Mouse (Mus musculus): ENCODE measurements around the gene Ezh2. TPM values are rescaled to one million over a fixed set of nuclear protein-coding genes. Genes with fewer than 3 reads are reported as not detected.
"Not testable (repeated sequence)": the region's sequence is repeated elsewhere in the genome, so short reads cannot be mapped to it uniquely, and the experiment has no call there.

Ezh2 gene
- polyA plus RNA-seq, 1 experiment from 2014 or later: 87.7 TPM

GRCm38 (mm10) chr6:47621039-47621438 lies 25.9 kb upstream of the Ezh2 start:
- ATAC-seq (ENCODE audit: insufficient number of reproducible peaks, insufficient read depth, low FRiP score, low read depth): no peak
- H3K36me3 ChIP-seq (ENCODE audit: control insufficient read depth, insufficient read depth, low read length): no peaks in the 10 kb centered on the region
- H3K9ac ChIP-seq (replicated peaks; ENCODE audit: low read depth, low read length): no peak overlapping the region
- no peaks in the 10 kb centered on the region for H3K9me3 ChIP-seq (ENCODE audit: control insufficient read depth, low read depth, low read length)
- H3K27me3 ChIP-seq (ENCODE audit: control insufficient read depth, insufficient read depth, low read length): no peaks in the 10 kb centered on the region
- 65% methylated on average over 2 of the region's 2 CpGs for WGBS
- H3K4me2 ChIP-seq (replicated peaks; ENCODE audit: low read depth, low read length): no peak overlapping the region
- H3K4me3 ChIP-seq (ENCODE audit: low read depth, low read length): no peak overlapping the region
- no peak overlapping the region for H3K27ac ChIP-seq (ENCODE audit: low read length)
- no peaks in the 10 kb centered on the region for H3K4me1 ChIP-seq (ENCODE audit: control insufficient read depth, insufficient read depth, low read length)

- ATAC-seq (ENCODE audit: insufficient number of reproducible peaks, insufficient read depth, low FRiP score, low read depth); H3K9ac ChIP-seq (replicated peaks; ENCODE audit: low read depth, low read length): not testable (repeated sequence)
- 51% methylated on average over 5 of the region's 5 CpGs for WGBS
Observed at GRCm38 (mm10) chr6:47608306-47608705, 13.2 kb upstream of the Ezh2 start.

GRCm38 (mm10) chr6:47601931-47602330 lies 6.8 kb upstream of the Ezh2 start:
- no peaks in the 10 kb centered on the region for H3K27me3 ChIP-seq (ENCODE audit: control insufficient read depth, insufficient read depth, low read length)
- no peak overlapping the region for H3K9ac ChIP-seq (replicated peaks; ENCODE audit: low read depth, low read length)
- H3K36me3 ChIP-seq (ENCODE audit: control insufficient read depth, insufficient read depth, low read length): no peaks in the 10 kb centered on the region
- ATAC-seq (ENCODE audit: insufficient number of reproducible peaks, insufficient read depth, low FRiP score, low read depth): no peak
- no peak overlapping the region for H3K27ac ChIP-seq (ENCODE audit: low read length)
- H3K9me3 ChIP-seq (ENCODE audit: control insufficient read depth, low read depth, low read length): no peaks in the 10 kb centered on the region
- H3K4me1 ChIP-seq (ENCODE audit: control insufficient read depth, insufficient read depth, low read length): no peaks in the 10 kb centered on the region
- H3K4me3 ChIP-seq (ENCODE audit: low read depth, low read length): no peak overlapping the region
- no peak overlapping the region for H3K4me2 ChIP-seq (replicated peaks; ENCODE audit: low read depth, low read length)
- 84% methylated on average over 1 of the region's 1 CpGs for WGBS

More at GRCm38 (mm10) chr6:47608306-47608705, 13.2 kb upstream of the Ezh2 start:
- not testable (repeated sequence) for H3K4me2 ChIP-seq (replicated peaks; ENCODE audit: low read depth, low read length); H3K36me3 ChIP-seq (ENCODE audit: control insufficient read depth, insufficient read depth, low read length); H3K9me3 ChIP-seq (ENCODE audit: control insufficient read depth, low read depth, low read length); H3K27ac ChIP-seq (ENCODE audit: low read length); H3K27me3 ChIP-seq (ENCODE audit: control insufficient read depth, insufficient read depth, low read length); H3K4me3 ChIP-seq (ENCODE audit: low read depth, low read length); H3K4me1 ChIP-seq (ENCODE audit: control insufficient read depth, insufficient read depth, low read length)

GRCm38 (mm10) chr6:47595696-47596095 lies 555 bp upstream of the Ezh2 start:
- Histone ChIP-seq H3K36me3 (ENCODE audit: control insufficient read depth, insufficient read depth, low read length) (no peaks in the 10 kb centered on the region), H3K9ac (replicated peaks; ENCODE audit: low read depth, low read length) (peak overlapping the region; percentile 90), H3K27ac (ENCODE audit: low read length) (peak overlapping the region; percentile 94), H3K27me3 (ENCODE audit: control insufficient read depth, insufficient read depth, low read length) (no peaks in the 10 kb centered on the region), H3K4me1 (ENCODE audit: control insufficient read depth, insufficient read depth, low read length) (0 out of 2 replicates have a peak, but pooled peaks cover 3% of the 10 kb centered on the region), H3K4me2 (replicated peaks; ENCODE audit: low read depth, low read length) (peak overlapping the region; percentile 78), H3K4me3 (ENCODE audit: low read depth, low read length) (peak overlapping the region; percentile 53), H3K9me3 (ENCODE audit: control insufficient read depth, low read depth, low read length) (no peaks in the 10 kb centered on the region)
- ATAC-seq (ENCODE audit: insufficient number of reproducible peaks, insufficient read depth, low FRiP score, low read depth): no peak
- 3% methylated on average over 6 of the region's 6 CpGs for WGBS

GRCm38 (mm10) chr6:47594141-47594835 lies 853 bp downstream of the Ezh2 start:
- peak overlapping the region; percentile 53 for H3K4me3 ChIP-seq (ENCODE audit: low read depth, low read length)
- ATAC-seq (ENCODE audit: insufficient number of reproducible peaks, insufficient read depth, low FRiP score, low read depth): peak; percentile 64
- WGBS: under 1% methylated on average over 73 of the region's 74 CpGs

GRCm38 (mm10) chr6:47593590-47593989 lies 1.6 kb downstream of the Ezh2 start:
- WGBS: 9% methylated on average over 9 of the region's 9 CpGs
- H3K27ac ChIP-seq (ENCODE audit: low read length): peak overlapping the region; percentile 94; the same call in 1 of the 2 replicates

More at GRCm38 (mm10) chr6:47594141-47594835, 853 bp downstream of the Ezh2 start:
- peak overlapping the region; percentile 94 for H3K27ac ChIP-seq (ENCODE audit: low read length)
- H3K36me3 ChIP-seq (ENCODE audit: control insufficient read depth, insufficient read depth, low read length): no peaks in the 10 kb centered on the region
- 0 out of 2 replicates have a peak, but pooled peaks cover 3% of the 10 kb centered on the region for H3K4me1 ChIP-seq (ENCODE audit: control insufficient read depth, insufficient read depth, low read length)
- H3K27me3 ChIP-seq (ENCODE audit: control insufficient read depth, insufficient read depth, low read length): no peaks in the 10 kb centered on the region
- H3K9me3 ChIP-seq (ENCODE audit: control insufficient read depth, low read depth, low read length): no peaks in the 10 kb centered on the region
- peak overlapping the region; percentile 90 for H3K9ac ChIP-seq (replicated peaks; ENCODE audit: low read depth, low read length)
- peak overlapping the region; percentile 78 for H3K4me2 ChIP-seq (replicated peaks; ENCODE audit: low read depth, low read length)

GRCm38 (mm10) chr6:47587332-47587731 lies 7.8 kb downstream of the Ezh2 start:
- H3K4me2 ChIP-seq (replicated peaks; ENCODE audit: low read depth, low read length); H3K4me3 ChIP-seq (ENCODE audit: low read depth, low read length); H3K27me3 ChIP-seq (ENCODE audit: control insufficient read depth, insufficient read depth, low read length); H3K27ac ChIP-seq (ENCODE audit: low read length); H3K9ac ChIP-seq (replicated peaks; ENCODE audit: low read depth, low read length); H3K4me1 ChIP-seq (ENCODE audit: control insufficient read depth, insufficient read depth, low read length); H3K36me3 ChIP-seq (ENCODE audit: control insufficient read depth, insufficient read depth, low read length); ATAC-seq (ENCODE audit: insufficient number of reproducible peaks, insufficient read depth, low FRiP score, low read depth); H3K9me3 ChIP-seq (ENCODE audit: control insufficient read depth, low read depth, low read length): not testable (repeated sequence)
- WGBS: 84% methylated on average over 2 of the region's 2 CpGs

More at GRCm38 (mm10) chr6:47593590-47593989, 1.6 kb downstream of the Ezh2 start:
- ATAC-seq (ENCODE audit: insufficient number of reproducible peaks, insufficient read depth, low FRiP score, low read depth): no peak
- 0 out of 2 replicates have a peak, but pooled peaks cover 3% of the 10 kb centered on the region for H3K4me1 ChIP-seq (ENCODE audit: control insufficient read depth, insufficient read depth, low read length)
- H3K27me3 ChIP-seq (ENCODE audit: control insufficient read depth, insufficient read depth, low read length): no peaks in the 10 kb centered on the region
- H3K36me3 ChIP-seq (ENCODE audit: control insufficient read depth, insufficient read depth, low read length): no peaks in the 10 kb centered on the region
- H3K9ac ChIP-seq (replicated peaks; ENCODE audit: low read depth, low read length): peak overlapping the region; percentile 90
- peak overlapping the region; percentile 76 for H3K4me2 ChIP-seq (replicated peaks; ENCODE audit: low read depth, low read length)
- peak overlapping the region; percentile 53 for H3K4me3 ChIP-seq (ENCODE audit: low read depth, low read length)
- H3K9me3 ChIP-seq (ENCODE audit: control insufficient read depth, low read depth, low read length): no peaks in the 10 kb centered on the region

- H3K9me3 ChIP-seq (ENCODE audit: control insufficient read depth, low read depth, low read length): no peaks in the 10 kb centered on the region
- no peak for ATAC-seq (ENCODE audit: insufficient number of reproducible peaks, insufficient read depth, low FRiP score, low read depth)
- no peak overlapping the region for H3K27ac ChIP-seq (ENCODE audit: low read length)
- H3K4me3 ChIP-seq (ENCODE audit: low read depth, low read length): no peak overlapping the region
- H3K27me3 ChIP-seq (ENCODE audit: control insufficient read depth, insufficient read depth, low read length): no peaks in the 10 kb centered on the region
- H3K36me3 ChIP-seq (ENCODE audit: control insufficient read depth, insufficient read depth, low read length): peaks cover 27% of the 10 kb centered on the region
- WGBS: 88% methylated on average over 2 of the region's 2 CpGs
- no peak overlapping the region for H3K9ac ChIP-seq (replicated peaks; ENCODE audit: low read depth, low read length)
- no peaks in the 10 kb centered on the region for H3K4me1 ChIP-seq (ENCODE audit: control insufficient read depth, insufficient read depth, low read length)
- H3K4me2 ChIP-seq (replicated peaks; ENCODE audit: low read depth, low read length): no peak overlapping the region
Observed at GRCm38 (mm10) chr6:47572887-47573286, 22.3 kb downstream of the Ezh2 start.

Data from stomach, embryonic 14.5 days (tissue).